Mouse (Mus musculus): ENCODE results near the gene Gm16368.
"Not testable (repeated sequence)": the region's sequence is repeated elsewhere in the genome, so short reads cannot be mapped to it uniquely, and the experiment has no call there.

The Gm16368 gene

DNA sequence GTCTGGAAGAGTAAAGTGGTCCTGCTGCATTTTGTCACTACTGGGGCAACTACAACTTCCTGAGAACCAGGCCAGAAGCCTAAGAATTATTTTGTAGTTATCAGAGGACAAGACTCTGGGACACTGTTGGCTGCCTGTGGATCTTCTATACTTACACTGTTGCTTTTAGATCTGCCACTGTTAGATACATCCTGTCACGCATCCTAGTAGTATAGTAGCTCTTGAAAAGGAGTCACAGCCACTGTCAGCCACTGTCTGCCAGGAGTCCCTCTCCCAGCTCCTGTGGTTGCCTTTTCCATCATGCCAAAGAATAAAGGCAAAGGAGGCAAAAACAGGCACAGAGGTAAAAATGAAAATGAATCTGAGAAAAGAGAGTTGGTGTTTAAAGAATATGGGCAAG, at the start of gene Gm16368:
Gm16368 (plus strand) TSS at position 301 of the 400 bp plus-strand sequence.
- not testable (repeated sequence) for DNase-seq

DNA sequence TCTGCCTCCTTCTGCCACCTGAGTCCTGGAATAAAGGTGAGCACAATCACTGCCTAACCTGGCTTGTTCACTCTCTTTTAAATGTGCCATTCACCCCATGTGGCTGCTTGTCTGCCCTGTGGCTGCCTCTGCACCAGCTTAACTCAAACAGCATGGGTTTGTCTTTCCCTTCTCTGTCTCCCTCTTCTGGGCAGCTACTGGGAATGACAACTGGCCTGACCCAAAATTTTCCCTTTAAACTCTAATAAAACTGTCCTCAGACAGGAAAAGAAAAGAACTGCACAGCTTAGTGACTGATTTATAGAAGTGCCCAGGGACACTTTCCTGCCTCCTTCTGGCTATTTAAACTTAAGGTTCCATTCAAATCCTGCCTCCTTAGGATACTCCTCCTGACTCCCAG, 44.4 kb upstream of the Gm16368 start:
- DNase-seq: not testable (repeated sequence)

DNA sequence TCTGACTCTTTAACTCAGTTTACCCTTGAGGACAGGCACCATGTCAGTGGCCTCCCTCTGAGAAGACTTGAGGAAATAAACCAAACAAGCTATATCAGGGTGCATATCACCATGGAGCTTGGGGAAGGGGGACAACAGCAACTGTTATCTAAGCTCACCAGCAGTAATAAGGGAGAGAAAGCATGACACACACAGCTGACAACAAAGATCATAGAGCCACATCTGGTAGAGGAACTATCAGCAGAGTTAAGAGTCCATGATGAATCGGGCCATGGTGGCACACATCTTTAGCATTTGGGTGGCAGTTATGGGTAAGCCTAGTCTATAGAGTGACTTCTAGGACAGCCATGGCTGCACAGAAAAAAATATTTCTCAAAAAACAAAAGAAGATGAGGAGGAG, 43.8 kb upstream of the Gm16368 start:
- DNase-seq: not testable (repeated sequence)

DNA sequence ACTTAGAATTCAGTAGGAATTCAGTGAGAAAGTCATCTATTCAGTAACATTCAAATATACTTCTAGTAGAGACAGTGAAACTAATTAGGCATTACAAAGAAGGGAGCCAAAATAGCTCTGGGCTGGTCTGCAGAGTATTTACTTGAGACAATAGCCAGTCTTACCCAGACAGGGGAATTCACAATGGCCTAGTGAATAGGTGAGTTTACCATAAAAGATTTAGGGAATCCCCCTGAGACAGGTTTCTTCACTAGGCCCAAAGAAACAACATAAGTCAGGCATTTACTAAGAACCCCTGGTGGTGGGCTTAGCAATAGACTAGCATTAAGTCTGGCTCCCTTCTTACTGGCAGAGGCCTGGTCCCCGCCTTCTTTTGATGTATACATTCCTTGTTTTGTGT, 38.3 kb upstream of the Gm16368 start:
- not testable (repeated sequence) for DNase-seq

Measured in thymus, postnatal 36 days (tissue).